Mouse (Mus musculus) heart, embryonic 16.5 days (tissue): ENCODE measurements around the gene Ptprm. TPM values are rescaled to one million over a fixed set of nuclear protein-coding genes. Genes with fewer than 3 reads are reported as not detected.

Experiments
- ATAC-seq: fragments of 200-750 bp; cut with Nextera tagmentation; replicated peaks from 2 replicates; pipeline ENCODE4 v1.8.0; 2017; ENCODE audit warnings: moderate number of reproducible peaks; ENCODE audit not compliant: insufficient read depth, low FRiP score; ENCODE audit errors: extremely low read depth
- H3K27ac ChIP-seq: fragments of 300-500 bp; sonication (generic); 2 replicates; pipeline ENCODE4 v1.5.1; 2014; ENCODE audit warnings: mild to moderate bottlenecking, low read length, control low read depth, moderate library complexity
- H3K27me3 ChIP-seq: fragments of 300-500 bp; sonication (generic); 2 replicates; pipeline ENCODE4 v1.6.1; 2014; ENCODE audit warnings: low read length, mixed read lengths; ENCODE audit not compliant: control insufficient read depth, insufficient read depth
- H3K36me3 ChIP-seq: fragments of 300-500 bp; sonication (generic); 2 replicates; pipeline ENCODE4 v1.6.1; 2014; ENCODE audit not compliant: control insufficient read depth, insufficient read depth
- H3K4me1 ChIP-seq: fragments of 300-500 bp; sonication (generic); 2 replicates; pipeline ENCODE4 v1.6.1; 2014; ENCODE audit warnings: low read length, mixed read lengths; ENCODE audit not compliant: control insufficient read depth, insufficient read depth
- H3K4me2 ChIP-seq: fragments of 300-500 bp; sonication (generic); 2 replicates; pipeline ENCODE4 v1.6.1; 2014; ENCODE audit warnings: low read depth, mild to moderate bottlenecking, control low read depth, low read length
- H3K4me3 ChIP-seq: fragments of 300-500 bp; sonication (generic); 2 replicates; pipeline ENCODE4 v1.5.1; 2014; ENCODE audit warnings: mild to moderate bottlenecking, control low read depth, low read length
- H3K9ac ChIP-seq: fragments of 300-500 bp; sonication (generic); 2 replicates; pipeline ENCODE4 v1.6.1; 2014; ENCODE audit warnings: low read length, control low read depth
- H3K9me3 ChIP-seq: fragments of 300-500 bp; sonication (generic); replicated peaks from 2 replicates; pipeline ENCODE4 v1.6.1; 2016; ENCODE audit warnings: low read length; ENCODE audit not compliant: control insufficient read depth
- WGBS: fragments of 180-500 bp; shearing (Covaris S2); extraction: QIAGEN DNeasy Blood & Tissue Kit; methylation state at CpG from one replicate; pipeline ENCODE4 v1.1.7; 2014; 5-methylcytosine and 5-hydroxymethylcytosine counted together
- polyA plus RNA-seq: library from polyadenylated mRNA; unstranded; fragments of >200 nt; fragmentation: Nextera tagmentation; extraction: Ambion mirVana; gene quantifications from 2 replicates; pipeline ENCODE4 v1.2.1, GENCODE M21; 2015

Ptprm gene
- polyA plus RNA-seq, 1 experiment from 2014 or later = 12.8 TPM

DNA sequence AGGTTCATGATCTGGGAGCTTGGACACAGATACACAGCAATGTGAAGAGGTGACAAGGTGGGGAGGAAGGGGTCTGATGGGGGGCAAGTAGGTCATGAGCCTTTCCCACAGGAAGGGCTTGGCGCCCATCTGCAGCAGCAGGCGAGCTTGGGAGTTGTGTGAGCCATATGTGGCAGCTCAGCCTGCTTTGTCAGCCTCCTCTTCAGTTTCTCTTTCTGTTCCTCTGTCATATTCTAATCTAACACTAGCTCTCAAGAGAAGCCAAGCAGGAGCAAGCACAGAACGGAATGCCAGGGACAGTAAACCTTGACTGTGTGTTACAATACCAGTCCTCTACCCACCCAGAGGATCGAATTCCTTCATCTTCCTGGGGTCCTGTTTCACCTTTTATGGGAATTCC lies 94.2 kb downstream of the Ptprm start:
- Histone ChIP-seq H3K9me3 (no peaks in the 10 kb centered on the region; the same call in 1 of the 2 replicates), H3K9ac (no peak overlapping the region), H3K36me3 (no peaks in the 10 kb centered on the region), H3K4me3 (no peak overlapping the region), H3K4me1 (no peaks in the 10 kb centered on the region), H3K4me2 (no peak overlapping the region), H3K27me3 (no peaks in the 10 kb centered on the region), H3K27ac (no peak overlapping the region)
- 78% methylated on average over 4 of the region's 4 CpGs for WGBS
- ATAC-seq = no peak

DNA sequence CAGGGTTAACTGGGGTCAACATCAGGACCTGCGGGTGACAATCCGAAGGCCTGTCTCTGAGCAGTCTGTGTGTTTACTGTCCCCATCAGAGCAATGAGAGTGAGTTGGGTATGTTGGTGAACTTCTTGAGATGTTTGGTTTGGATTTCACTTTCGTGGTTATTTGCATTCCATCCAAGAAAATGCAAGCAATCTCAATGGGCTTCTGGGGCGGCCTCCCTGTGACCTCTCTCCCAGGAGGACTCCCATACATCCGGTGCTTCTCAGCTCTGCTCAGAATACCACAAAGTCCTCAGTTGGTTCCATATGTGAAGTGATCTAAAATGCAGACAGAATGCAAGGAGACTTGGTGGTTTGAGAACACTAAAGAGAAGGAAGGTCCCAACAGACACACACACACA lies 96.5 kb downstream of the Ptprm start:
- Histone ChIP-seq H3K4me2 (no peak overlapping the region), H3K4me1 (no peaks in the 10 kb centered on the region), H3K9ac (no peak overlapping the region), H3K4me3 (no peak overlapping the region), H3K36me3 (no peaks in the 10 kb centered on the region), H3K9me3 (no peaks in the 10 kb centered on the region; the same call in 1 of the 2 replicates), H3K27me3 (no peaks in the 10 kb centered on the region), H3K27ac (no peak overlapping the region)
- WGBS = 74% methylated on average over 5 of the region's 5 CpGs
- no peak for ATAC-seq

DNA sequence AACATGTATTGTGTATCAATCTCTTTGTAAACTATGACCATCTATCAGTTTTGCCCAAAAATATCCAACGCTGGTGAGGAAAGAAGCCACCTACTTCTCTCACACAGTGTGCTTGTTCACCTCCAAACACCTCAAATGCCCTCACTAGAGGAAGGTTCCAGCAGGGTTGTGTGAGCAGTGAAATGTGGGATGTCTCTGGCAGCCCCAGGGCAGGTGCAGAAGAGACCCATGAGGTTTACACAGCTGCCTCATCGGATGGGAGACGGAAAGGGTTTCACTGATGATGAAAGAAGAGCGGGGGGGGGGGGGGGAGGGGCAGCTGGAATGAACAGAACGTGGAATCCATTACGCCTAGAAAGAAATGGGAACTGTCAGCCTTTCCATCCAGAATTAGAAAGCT lies 98.1 kb downstream of the Ptprm start:
- WGBS = 72% methylated on average over 6 of the region's 6 CpGs
- no peaks in the 10 kb centered on the region; the same call in 1 of the 2 replicates for H3K9me3 ChIP-seq
- no peaks in the 10 kb centered on the region for H3K36me3 ChIP-seq
- no peaks in the 10 kb centered on the region for H3K4me1 ChIP-seq
- H3K9ac ChIP-seq = no peak overlapping the region
- no peak overlapping the region for H3K27ac ChIP-seq
- H3K4me2 ChIP-seq = no peak overlapping the region
- no peaks in the 10 kb centered on the region for H3K27me3 ChIP-seq
- no peak overlapping the region for H3K4me3 ChIP-seq
- no peak for ATAC-seq

GRCm38 (mm10) chr17:67253445-67253844 lies 100.8 kb downstream of the Ptprm start:
- ATAC-seq = no peak
- H3K9ac ChIP-seq = no peak overlapping the region
- no peak overlapping the region for H3K4me2 ChIP-seq
- no peaks in the 10 kb centered on the region; the same call in 1 of the 2 replicates for H3K9me3 ChIP-seq
- H3K4me1 ChIP-seq = no peaks in the 10 kb centered on the region
- no peak overlapping the region for H3K27ac ChIP-seq
- H3K27me3 ChIP-seq = no peaks in the 10 kb centered on the region
- no peak overlapping the region for H3K4me3 ChIP-seq
- no peaks in the 10 kb centered on the region for H3K36me3 ChIP-seq
- 51% methylated on average over 4 of the region's 4 CpGs for WGBS

GRCm38 (mm10) chr17:67252992-67253391 lies 101.3 kb downstream of the Ptprm start:
- 67% methylated on average over 6 of the region's 6 CpGs for WGBS
- no peak overlapping the region for H3K4me3 ChIP-seq
- H3K27ac ChIP-seq = no peak overlapping the region
- no peaks in the 10 kb centered on the region for H3K27me3 ChIP-seq
- H3K9me3 ChIP-seq = no peaks in the 10 kb centered on the region
- no peak for ATAC-seq
- H3K36me3 ChIP-seq = no peaks in the 10 kb centered on the region
- no peak overlapping the region for H3K9ac ChIP-seq
- no peaks in the 10 kb centered on the region for H3K4me1 ChIP-seq
- H3K4me2 ChIP-seq = no peak overlapping the region

DNA sequence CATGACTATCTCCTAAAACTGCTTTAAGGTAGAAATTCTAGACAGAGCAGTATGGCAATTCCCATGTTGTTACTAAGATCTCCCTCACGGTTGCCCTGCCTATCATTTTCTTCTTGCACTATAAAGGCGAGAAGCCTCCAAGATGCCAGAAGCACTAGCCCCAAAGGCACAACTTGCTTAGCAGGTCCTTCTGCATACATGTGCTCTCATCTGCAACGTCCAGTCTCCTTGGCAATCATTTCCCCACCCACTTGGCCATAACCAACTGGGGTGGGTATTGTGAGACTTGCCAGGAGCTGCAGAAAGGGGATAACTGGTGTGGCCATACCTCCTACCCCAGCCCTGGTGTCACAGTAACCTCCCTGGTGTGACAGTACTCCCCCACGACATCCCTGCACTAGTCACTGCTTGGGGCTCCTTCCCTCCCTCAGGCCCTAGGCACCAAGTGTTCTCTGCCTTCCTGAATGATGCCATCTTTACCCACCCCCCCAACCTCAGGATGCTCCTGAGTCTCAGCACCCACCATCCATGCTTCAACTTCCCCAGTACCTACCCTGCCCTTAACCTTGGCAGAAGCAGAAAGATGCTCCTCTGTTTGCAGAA lies 108.9 kb downstream of the Ptprm start:
- Histone ChIP-seq H3K4me1 (0 out of 2 replicates have a peak, but pooled peaks cover 2% of the 10 kb centered on the region), H3K9me3 (no peaks in the 10 kb centered on the region), H3K36me3 (no peaks in the 10 kb centered on the region), H3K9ac (no peak overlapping the region), H3K4me3 (no peak overlapping the region), H3K27me3 (no peaks in the 10 kb centered on the region), H3K27ac (no peak overlapping the region), H3K4me2 (no peak overlapping the region)
- ATAC-seq = no peak
- WGBS = 74% methylated on average over 4 of the region's 4 CpGs

GRCm38 (mm10) chr17:67242774-67243495 lies 111.3 kb downstream of the Ptprm start:
- no peak overlapping the region for H3K27ac ChIP-seq
- no peaks in the 10 kb centered on the region for H3K36me3 ChIP-seq
- 0 out of 2 replicates have a peak, but pooled peaks cover 2% of the 10 kb centered on the region for H3K4me1 ChIP-seq
- no peaks in the 10 kb centered on the region for H3K9me3 ChIP-seq
- H3K4me2 ChIP-seq = no peak overlapping the region
- WGBS = 77% methylated on average over 12 of the region's 12 CpGs
- no peak overlapping the region for H3K4me3 ChIP-seq
- no peak for ATAC-seq
- no peak overlapping the region for H3K9ac ChIP-seq
- no peaks in the 10 kb centered on the region for H3K27me3 ChIP-seq

- Histone ChIP-seq H3K4me1 (0 out of 2 replicates have a peak, but pooled peaks cover 2% of the 10 kb centered on the region), H3K4me2 (no peak overlapping the region), H3K27ac (no peak overlapping the region), H3K4me3 (no peak overlapping the region), H3K36me3 (no peaks in the 10 kb centered on the region), H3K27me3 (no peaks in the 10 kb centered on the region), H3K9me3 (no peaks in the 10 kb centered on the region), H3K9ac (no peak overlapping the region)
- no peak for ATAC-seq
- 69% methylated on average over 10 of the region's 10 CpGs for WGBS
Measured at GRCm38 (mm10) chr17:67241951-67242773, 112.1 kb downstream of the Ptprm start.

DNA sequence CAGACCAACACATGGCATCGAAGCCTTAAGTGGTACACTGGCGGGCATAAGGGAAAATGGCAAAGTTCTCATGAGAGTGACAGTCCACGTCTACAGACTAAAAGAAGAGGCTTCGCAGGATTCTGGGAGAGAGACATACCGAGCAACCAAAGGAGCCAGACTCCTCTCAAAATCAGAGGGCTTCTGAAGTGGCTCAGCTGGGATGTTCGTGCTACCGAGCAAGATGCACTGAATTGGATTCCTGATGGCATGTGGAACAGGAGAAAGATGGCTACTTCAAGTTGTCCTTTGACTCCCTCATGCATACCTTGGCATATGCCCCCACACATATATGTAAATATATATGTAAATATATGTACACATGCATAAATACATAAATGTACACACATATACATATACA lies 115.4 kb downstream of the Ptprm start:
- no peak overlapping the region for H3K4me2 ChIP-seq
- H3K27ac ChIP-seq = no peak overlapping the region
- H3K36me3 ChIP-seq = no peaks in the 10 kb centered on the region
- no peak overlapping the region for H3K9ac ChIP-seq
- no peaks in the 10 kb centered on the region for H3K4me1 ChIP-seq
- 88% methylated on average over 7 of the region's 7 CpGs for WGBS
- ATAC-seq = no peak
- H3K27me3 ChIP-seq = no peaks in the 10 kb centered on the region
- no peak overlapping the region for H3K4me3 ChIP-seq
- H3K9me3 ChIP-seq = no peaks in the 10 kb centered on the region
